Mouse (Mus musculus) heart, adult 11 months (tissue): ENCODE data around the gene Cabp2.

Source experiments
- DNase-seq: peaks from one replicate; pipeline ENCODE4 v3.0.0; 2022

Gene Cabp2

DNA sequence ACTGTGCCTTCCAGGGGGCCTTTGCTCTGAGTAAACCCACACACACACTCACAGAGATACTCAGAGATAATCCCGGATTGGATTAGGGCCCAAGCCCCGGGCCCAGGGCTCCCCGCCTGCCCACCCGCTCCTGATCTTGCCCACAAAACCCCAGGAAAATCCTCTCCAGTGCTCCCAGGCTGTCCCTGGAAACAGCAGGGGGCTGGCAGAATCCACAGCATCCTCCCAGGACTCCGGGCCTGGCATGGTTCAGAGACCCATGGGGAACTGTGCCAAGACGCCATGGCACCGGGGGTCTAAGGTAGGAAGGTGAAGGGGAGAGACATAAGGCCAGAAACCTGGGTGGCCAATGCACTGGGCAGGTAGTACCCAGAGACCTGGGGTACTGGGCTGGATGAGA lies 1.9 kb downstream of the Cabp2 start:
- DNase-seq: peak; percentile 79

DNA sequence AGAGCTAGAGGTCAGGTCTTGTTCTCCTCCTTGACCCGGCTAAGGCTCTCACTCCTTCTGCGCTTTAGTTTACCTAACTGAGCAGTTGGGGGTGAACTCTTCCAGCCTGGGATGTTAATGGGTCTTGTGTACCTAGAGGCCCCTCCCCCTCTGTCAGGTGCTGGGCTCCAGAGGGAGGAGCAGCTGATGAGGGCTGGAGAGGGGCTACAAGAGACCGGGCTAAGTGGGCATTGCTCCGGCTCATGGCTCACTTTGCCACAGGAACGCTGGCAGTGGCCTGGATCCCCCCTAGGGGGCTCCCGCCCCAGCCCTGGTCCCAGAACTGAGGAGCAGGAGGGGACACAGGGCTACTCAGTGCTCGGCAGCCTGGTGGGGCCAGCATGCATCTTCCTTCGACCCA lies 2.4 kb downstream of the Cabp2 start:
- DNase-seq: peak; percentile 89

DNA sequence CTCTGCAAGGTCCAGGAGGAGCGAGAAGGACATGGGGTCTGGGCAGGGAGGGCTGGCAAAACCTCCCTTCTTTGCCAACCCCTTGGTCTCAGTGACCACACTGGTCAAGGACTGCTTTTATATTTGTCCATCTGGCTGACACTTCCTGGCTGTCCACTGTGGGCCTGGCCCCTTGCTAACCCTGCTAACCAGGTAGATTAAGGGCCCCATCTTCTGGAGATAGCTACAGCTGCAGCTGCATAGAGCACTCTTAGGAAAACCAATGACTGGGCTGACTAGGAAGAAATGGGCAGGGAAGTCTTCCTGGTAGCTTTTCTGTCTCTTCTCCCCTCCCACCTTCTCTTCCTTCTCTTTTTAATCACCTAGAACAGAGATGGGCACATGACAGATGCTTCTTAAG lies 3.6 kb downstream of the Cabp2 start:
- no peak for DNase-seq

DNA sequence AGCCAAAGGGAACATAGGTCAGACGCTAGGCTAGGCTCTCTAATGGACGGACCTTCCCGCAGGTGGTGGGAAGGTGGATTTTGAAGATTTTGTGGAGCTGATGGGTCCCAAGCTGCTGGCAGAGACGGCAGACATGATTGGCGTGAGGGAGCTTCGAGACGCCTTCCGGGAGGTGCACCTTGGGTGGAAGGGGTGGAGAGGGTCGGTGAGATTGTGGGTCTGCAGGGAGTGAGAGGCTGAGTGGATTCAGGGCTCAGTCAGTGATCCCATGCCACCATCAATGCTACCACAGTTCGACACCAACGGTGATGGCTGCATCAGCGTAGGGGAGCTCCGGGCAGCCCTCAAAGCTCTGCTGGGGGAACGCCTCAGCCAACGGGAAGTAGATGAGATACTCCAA lies 4.8 kb downstream of the Cabp2 start:
- peak; percentile 82 for DNase-seq

DNA sequence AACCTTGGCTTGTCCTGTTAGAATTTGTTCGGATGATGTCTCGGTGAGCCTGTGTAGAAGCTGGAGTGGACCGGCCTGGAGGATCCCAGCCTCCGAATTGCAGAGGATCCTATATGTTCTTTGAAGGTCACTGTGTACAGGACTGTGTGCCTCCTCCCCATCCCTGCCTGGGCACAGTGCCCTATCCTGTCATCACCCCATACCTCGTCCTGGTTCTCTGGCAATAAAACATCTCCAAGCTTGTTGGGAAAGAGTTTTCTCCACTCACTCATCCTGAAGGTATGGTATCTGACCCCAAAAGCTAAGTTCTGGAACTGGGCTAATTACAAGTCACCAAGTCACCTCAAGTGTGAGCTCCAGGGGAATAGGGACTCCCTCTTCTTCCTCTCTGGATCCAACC lies 5.7 kb downstream of the Cabp2 start:
- DNase-seq: peak; percentile 78

DNA sequence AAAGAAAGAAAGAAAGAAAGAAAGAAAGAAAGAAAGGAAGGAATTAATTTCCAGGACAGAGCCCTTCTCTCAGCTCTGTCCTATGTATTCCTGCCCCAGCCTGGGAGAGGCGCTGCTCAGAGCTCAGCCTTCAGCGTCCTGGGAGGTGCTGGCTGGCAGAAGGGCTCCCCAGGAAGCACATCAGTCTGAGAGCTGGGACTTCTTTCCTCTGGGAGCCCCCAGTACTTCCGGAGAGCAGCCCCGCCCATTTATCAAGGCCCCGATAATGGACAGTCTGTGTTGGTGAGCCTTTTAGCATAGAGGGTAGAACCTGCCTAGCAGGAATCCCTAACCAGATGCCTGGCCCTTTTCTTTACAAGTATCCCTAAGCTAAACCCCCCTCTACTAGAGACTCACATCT lies 6.8 kb downstream of the Cabp2 start:
- no peak for DNase-seq

DNA sequence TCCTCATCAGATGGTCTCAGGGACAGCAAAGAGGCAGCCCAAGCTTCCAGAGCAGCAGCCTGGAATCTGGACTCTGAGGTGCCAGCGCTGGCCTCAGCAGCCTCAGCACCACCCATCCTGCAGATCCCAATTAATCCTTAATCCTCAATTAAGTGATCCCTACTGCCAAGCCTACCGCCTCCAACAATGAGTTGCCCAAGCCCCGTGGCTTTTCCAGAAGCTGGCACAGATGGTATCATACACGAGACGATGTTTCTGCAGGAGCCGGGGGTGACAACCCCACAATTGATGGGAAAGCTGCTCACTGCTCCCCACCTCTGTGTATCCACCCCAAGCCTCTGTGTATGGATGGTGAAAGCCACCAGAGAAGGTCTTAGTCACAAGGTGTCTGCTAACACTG lies 7.8 kb downstream of the Cabp2 start:
- DNase-seq: no peak

DNA sequence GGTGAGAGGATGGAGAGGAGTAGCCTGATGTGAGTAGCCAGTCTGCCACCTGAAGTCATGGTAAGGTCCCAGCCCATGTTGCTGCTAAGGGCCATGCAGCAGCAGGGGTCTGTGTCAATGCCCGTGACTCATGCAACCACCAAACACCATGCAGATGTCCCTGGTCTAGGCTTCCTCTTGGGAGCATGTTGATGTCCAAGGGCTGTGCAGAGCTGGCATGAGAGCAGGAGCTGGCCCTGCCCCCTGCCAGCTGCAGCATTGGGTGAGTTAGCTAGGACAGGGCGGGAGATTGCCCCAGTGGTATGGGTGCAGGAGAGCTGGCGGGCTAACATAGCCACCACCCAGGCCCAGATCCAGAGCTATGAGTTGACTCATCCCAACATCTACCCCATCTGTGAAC lies 9.1 kb downstream of the Cabp2 start:
- DNase-seq: no peak

DNA sequence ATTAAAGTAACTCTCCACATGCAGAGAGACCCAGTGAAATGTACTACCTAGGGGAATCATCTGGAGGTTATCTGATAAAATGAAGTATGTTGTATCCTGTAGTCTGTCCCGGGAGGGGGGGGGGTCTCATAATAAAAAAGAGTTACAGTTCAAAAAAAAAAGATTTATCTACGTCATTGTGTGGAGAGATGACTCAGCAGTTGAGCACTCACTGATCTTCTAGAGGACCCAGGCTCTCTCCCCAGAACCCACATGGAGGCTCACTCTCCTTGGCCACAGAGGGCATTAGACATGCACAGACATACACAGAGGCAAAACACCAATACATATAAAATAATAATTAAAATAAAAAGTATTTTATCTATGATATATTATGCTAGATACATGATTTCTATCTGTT lies 10.0 kb downstream of the Cabp2 start:
- DNase-seq: no peak

DNA sequence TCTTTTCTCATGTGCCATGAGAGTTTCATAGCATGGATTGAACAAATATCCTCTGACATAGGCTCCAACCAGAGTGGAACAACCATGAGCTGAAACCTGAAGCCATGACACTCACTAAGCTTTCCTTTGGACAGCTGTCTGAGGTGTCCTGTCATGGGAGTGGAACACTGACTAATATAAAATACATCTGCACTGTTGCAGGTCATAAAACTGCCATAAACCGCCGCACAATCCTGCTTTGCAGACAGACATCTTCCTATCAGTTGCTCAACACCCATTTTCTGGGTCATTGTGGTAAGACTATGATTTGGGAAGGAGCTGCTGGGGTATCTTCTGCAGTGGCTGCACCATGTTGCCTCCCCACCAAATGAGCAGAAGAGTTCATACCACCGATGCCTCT lies 11.4 kb downstream of the Cabp2 start:
- no peak for DNase-seq

DNA sequence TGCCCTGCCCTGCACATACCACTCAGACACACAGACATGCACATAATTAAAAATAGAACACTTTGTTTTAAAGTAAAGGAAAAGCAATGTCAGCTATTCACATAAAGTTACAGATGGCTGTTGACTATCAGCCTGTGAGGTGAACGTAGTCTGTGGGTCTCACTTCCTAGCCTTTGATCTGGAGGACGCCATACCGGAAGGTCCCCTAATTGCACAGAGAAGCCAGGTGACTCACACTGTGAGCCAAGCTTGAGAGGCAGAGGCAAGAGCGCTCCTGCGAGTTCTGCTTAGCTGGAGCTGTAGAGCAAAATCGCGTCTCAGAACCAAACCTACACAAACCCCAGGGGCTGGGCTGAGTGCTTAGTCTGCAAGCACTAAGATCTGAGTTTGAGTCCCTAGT lies 12.4 kb downstream of the Cabp2 start:
- no peak for DNase-seq

DNA sequence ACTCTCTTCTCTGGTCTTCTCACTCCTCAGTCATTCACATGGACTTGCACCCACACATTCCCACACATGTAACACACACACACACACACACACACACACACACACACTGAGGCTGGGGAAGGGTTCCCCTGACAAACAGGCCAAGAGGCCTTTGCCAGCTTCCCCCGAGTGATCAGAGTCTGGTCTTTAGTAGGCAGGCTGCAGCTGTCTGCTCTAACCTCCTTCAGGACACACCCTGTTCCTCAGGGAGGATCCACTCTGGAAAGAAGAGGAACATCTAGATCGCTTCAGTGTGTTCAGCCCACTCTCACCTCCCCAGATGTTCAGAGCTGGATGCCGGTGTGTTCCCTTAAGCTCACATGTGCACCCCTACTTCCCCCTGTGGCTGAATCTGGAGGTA lies 13.0 kb downstream of the Cabp2 start:
- DNase-seq: no peak

DNA sequence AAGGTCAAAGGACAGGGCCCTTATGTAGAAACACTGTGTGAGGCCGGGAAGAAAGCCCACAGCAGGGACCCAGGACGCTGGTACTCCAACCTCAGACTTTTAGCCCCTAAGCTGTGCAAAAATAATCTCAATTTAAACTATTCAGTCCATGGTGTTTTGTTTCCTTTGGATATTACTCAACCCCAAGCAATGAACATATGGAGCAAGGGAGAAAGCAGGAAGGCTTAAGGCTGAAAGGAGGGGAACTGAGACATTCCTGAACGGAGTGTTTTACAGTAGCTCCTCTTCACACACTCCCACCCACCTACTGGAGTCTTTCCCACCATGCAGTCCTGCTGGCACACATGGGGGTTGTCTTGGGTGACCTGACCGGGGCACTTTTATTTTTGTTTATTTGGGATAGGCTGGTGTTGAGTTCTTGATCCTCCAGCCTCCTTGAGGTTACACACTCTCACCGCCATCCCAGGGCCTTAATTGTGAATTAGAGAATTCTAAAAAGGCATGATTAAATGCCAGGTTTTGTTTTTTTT lies 13.5 kb downstream of the Cabp2 start:
- DNase-seq: no peak

DNA sequence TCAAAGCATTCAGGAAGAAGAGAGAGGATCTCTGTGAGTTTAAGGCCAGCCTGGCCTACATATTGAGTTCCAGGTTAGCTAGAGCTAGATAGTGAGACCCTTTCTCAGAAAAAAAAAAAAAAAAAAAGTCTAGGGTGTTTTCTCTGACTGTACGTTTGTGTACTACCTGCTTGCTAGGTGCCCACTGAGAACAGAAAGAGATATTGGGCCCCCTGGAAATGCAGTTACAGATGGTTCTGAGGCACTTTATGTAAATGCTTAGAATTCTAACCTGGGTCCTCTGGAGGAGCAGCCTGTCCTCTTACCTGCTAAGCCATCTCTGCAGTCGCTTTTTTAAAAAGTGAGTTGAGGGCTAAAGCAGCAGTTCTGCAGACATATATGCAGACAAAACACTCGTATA lies 14.4 kb downstream of the Cabp2 start:
- no peak for DNase-seq

DNA sequence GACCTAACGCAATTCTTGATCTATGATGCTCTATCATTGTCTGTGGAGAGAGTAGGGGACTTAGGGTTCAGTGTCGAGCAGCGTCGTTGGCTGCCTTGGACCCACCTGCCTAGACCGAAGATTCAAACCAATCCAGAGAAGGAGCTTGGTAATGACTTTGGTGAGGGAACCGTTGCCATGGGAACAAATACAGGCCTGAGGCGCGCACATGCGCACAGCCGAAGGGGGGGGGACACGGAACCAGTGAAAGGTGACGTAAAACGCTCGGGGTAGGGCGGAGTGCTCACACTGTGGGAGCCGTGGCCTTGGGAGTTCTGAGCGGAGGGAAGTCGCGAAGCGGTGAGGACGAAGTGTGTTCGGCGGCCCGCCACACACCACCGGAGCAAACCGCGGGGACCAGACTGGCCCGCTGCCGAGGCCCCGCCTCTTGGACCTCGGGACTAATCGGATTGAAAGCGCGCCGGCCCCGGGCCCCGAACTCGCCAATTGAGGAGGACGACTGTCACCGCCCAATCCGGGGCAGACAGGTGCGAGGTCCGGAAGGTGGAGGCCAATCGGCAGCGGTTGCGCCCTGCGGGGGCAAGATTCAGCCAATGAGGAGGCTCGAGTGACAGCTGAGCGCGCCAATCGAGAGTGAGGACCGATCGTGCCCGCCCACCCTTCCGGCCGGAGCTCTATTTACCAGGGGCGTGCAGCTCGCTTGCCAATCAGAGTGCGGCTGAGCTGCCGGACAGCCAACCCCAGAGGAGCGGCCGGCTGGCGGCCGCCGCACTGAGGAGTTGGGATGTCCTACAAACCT lies 15.5 kb downstream of the Cabp2 start, which contains the start of gene Cdk2ap2:
Gene Cdk2ap2, plus strand, starts transcription at position 541 of the 799 bp plus-strand sequence.
- DNase-seq: peak; percentile 100

DNA sequence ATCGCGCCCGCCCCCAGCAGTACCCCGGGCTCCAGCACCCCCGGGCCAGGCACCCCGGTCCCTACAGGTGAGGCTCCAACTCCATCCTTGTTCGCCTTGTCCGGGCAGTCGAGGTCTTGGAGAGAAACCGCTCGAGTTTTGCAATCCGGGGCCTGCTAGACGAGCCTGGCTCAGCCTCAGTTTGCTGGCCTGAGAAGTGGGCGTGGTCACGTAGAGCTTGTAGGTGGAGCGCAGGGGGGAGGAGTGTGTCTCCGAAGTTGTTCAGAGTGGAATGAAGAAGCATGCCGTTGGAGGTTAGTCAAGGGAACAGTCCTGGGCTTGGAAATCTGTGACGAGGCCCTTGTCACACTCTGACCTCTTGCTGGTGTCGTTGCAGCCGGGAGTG lies 16.1 kb downstream of the Cabp2 start:
- DNase-seq: no peak

DNA sequence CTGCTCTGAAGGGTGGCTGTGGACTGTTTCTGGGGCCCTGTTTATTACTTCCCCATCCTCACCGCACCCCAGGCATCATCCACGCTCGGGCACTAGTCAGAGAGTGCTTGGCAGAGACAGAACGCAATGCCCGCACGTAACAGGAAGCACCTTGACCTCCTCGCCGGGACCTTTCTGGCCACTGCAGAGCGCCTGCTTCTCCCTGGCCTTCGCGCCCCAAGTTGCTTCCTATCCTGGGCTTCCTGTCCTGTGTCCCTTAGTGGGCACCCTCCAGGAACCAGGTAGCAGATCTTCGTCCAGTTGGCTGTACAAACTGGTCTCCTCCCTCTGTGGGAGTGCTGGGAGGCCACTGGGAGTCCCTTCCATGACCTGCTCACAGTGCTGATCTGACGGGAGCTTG lies 17.0 kb downstream of the Cabp2 start:
- DNase-seq: peak; percentile 94

DNA sequence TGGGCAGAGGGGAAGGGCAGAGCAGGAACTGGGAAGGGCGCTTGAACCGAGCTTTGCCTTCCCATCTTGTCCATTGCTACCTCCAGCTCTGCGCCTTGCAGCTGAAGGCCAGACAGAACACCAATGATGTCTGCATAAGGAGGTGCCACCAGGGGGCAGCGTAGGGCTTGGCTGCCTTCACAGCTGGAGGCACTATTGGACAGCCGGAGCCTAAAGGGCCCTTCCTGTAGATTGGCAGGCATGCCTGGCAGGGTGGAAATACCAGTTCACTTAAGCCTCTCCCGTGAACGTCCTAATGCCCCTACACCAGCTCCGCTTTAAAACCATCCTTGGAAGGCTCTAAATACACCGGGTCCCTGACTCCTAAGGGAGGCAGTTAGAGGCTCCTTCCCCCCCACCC lies 17.7 kb downstream of the Cabp2 start:
- peak; percentile 99 for DNase-seq

DNA sequence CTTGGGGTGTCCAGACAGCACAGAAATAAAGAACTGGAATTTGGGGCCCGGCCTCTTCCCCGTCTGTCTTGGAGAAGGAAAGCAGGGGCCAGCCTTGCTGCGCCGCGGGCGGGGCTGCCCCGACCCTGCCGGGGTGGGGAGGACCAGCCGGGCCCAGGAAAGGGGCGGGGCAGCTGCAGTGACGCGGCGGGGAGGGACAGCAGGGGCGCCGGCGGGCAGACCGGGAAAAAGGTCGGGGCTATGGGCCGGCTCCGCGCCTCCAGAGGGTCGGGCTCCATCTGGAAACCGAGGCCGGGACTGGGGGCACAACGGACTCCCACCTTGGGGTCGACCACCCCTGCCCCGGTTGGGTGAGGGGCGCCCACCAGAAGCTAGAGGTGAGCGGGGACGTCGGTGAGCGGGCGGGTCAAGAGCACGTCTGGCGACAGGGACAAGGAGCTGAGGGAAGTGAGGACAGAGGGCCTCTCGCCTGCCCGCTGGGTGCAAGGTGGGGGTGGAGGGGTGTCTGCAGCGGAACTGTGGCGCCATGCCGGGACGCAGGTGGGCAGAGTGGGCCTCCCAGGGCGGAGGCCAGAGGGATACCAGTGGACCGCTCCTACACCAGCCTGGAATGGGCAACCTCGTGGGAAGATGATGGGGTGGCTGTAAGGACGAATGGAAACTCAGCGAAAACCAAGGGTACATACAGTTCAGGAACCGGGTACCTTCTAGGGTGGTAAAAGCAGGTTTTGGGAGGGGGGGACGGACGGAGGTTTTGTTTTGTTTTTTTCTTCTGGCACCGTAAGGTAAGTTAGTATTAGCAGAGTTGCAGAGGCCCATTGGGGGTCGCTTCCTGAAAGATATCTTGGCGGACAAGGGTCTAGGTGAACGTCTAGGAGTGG lies 18.7 kb downstream of the Cabp2 start, which contains the start of gene Pitpnm1:
Gene Pitpnm1, plus strand, starts transcription at position 162 of the 881 bp plus-strand sequence.
- DNase-seq: peak; percentile 99

DNA sequence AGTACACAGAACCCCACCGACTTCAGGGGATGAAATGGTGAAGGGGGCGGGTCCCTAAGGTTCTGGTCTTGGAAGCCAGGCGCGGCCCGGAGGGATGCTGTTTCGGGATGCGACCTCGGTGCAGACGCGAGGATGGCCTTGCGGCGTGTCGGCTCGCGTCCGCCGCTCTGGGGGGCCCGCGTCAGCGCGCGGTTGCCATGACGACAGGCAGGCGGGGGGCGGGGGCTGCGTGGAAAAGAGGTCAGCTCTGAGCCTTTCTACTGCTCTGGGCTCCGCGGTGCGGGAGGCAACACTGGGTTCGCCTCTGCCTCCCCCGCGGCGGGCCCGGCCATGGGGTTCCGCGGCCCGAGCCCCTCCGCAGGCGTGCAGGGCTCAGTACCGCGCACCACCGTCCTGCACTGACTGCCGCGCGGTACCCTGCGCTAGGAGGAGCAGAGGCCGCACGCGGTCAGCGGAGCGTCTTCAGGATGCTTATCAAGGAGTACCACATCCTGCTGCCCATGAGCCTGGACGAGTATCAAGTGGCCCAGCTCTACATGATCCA lies 19.4 kb downstream of the Cabp2 start:
- peak; percentile 94 for DNase-seq

DNA sequence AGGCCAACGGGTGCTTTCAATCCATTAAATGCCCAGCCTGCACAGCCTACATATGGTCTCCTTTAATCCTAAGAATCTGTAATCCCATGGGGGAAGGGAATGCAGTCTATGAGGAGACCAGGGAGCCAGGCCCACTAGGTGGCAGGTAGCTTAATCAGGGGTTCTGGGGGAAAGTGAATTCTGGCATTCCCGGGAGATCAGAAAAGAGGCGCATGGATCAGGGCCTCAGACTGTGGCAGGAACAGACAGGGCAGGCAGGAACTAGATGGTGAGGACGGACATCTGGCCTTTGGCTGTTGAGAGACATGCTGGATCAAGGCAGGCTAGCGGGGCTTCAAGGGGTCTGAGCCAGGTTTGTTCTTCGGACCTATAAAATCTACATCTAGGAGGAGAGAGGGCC lies 20.1 kb downstream of the Cabp2 start:
- peak; percentile 90 for DNase-seq

DNA sequence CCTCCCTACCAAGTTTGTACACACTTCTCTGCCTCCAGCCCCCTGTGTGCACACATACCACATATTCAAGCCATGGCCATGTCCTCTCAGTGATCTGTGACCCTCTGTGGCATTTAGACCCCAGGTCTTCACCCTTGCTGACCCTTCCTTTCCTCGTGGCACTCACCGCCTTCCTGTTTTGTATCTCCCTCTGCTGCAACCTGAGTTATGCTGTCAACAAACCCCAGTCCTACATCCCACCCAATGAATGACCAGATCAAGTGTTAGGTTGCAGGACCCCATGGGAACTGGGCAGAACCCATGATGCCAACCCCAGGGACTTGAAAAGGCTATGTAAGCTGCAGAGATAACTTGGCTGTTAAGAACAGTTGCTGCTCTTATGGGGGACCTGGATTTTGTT lies 20.7 kb downstream of the Cabp2 start:
- DNase-seq: peak; percentile 88

DNA sequence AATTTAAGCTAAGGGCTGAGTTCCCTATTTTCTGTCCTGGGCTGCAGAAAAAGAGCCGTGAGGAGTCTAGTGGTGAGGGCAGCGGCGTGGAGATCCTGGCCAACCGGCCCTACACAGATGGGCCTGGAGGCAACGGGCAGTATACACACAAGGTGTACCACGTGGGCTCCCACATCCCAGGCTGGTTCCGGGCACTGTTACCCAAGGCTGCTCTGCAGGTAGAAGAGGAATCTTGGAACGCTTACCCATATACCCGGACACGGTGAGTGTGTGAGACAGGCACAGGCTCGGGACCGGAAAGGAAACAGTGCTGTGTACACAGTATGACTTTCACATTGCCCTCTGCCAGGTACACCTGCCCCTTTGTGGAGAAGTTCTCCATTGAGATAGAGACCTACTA lies 21.2 kb downstream of the Cabp2 start:
- peak; percentile 88 for DNase-seq

DNA sequence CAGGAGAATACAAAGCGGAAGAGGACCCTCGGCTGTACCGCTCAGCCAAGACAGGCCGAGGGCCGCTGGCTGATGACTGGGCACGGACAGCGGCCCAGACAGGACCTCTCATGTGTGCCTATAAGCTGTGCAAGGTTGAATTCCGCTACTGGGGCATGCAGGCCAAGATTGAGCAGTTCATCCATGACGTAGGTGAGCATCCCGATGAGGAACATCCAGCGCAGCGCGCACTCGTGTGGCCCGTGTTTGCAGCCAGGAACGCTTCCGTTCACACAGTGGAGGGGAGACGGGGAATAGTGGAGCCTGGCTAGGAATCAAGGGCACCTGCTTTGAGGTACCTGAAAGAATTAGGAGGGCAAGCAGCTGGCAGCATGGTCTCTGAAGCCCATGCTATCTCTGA lies 21.9 kb downstream of the Cabp2 start:
- DNase-seq: peak; percentile 85
